ENCODE assay signal across 28 mouse cellular contexts in the genomic region with DNA sequence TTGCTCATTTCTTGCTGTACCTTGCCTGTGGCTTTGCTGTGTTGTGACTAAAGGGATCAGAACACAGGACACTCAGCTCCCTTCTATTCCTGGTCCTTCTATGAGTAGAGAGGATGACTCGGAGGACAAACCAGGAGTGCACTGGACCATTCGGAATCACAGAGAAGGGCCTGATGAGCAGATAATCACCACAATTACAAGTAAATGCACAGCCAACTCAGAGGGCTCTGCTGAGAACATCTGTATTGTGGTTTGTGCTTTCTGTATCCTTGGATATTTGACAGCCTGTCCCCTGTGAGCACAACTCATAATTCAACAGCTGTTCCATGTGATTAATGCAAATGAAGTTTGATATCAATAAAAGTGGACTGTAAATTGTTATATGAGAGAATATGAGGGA. TPM values are rescaled to one million over a fixed set of nuclear protein-coding genes. Genes with fewer than 3 reads are reported as not detected.
"Had no signal": no experiment of that assay in that cellular context is flagged by ENCODE, and none has a peak within 500 bp of the region (broad histone marks: within the 10 kb centered on the region; RNA-seq: fewer than 3 reads in every experiment).

No protein-coding gene starts in this region.

- H3K27ac ChIP-seq: embryonic facial prominence, embryonic 10.5 days; embryonic facial prominence, embryonic 12.5 days; embryonic facial prominence, embryonic 13.5 days; embryonic facial prominence, embryonic 15.5 days; forebrain, embryonic 10.5 days; forebrain, embryonic 12.5 days; forebrain, embryonic 13.5 days; forebrain, embryonic 15.5 days; gastrocnemius, adult 2 months; heart, adult 2 months had no signal

- H3K9me3 ChIP-seq: embryonic facial prominence, embryonic 10.5 days; embryonic facial prominence, embryonic 12.5 days; embryonic facial prominence, embryonic 13.5 days; embryonic facial prominence, embryonic 15.5 days; forebrain, embryonic 10.5 days; forebrain, embryonic 12.5 days; forebrain, embryonic 13.5 days; forebrain, embryonic 15.5 days had no signal

- H3K4me2 ChIP-seq: embryonic facial prominence, embryonic 12.5 days; embryonic facial prominence, embryonic 13.5 days; embryonic facial prominence, embryonic 15.5 days; forebrain, embryonic 12.5 days; forebrain, embryonic 13.5 days; forebrain, embryonic 15.5 days had no signal

- H3K4me1 ChIP-seq: embryonic facial prominence, embryonic 10.5 days; embryonic facial prominence, embryonic 12.5 days; embryonic facial prominence, embryonic 13.5 days; embryonic facial prominence, embryonic 15.5 days; forebrain, embryonic 10.5 days; forebrain, embryonic 12.5 days; forebrain, embryonic 13.5 days; forebrain, embryonic 15.5 days had no signal

- H3K36me3 ChIP-seq: embryonic facial prominence, embryonic 10.5 days; embryonic facial prominence, embryonic 12.5 days; embryonic facial prominence, embryonic 13.5 days; embryonic facial prominence, embryonic 15.5 days; forebrain, embryonic 10.5 days; forebrain, embryonic 12.5 days; forebrain, embryonic 15.5 days had no signal

- DNase-seq: cerebellum, adult 8-10 months; cerebellum, adult 9-10 months; cerebellum, adult 9-11 months; cerebellum, postnatal 10 days; cerebellum, postnatal 14 days; cerebellum, postnatal 25 days; cerebellum, postnatal 36 days; embryo, embryonic 11 days; forebrain, postnatal 0 days; gastrocnemius, adult 2 months; gastrocnemius, postnatal 10 days; gastrocnemius, postnatal 14 days; gastrocnemius, postnatal 25 days; gastrocnemius, postnatal 36 days; heart, adult 18-20 months; heart, adult 2 months had no signal

- H3K27me3 ChIP-seq: embryonic facial prominence, embryonic 12.5 days; embryonic facial prominence, embryonic 13.5 days; embryonic facial prominence, embryonic 15.5 days; forebrain, embryonic 12.5 days; forebrain, embryonic 13.5 days; forebrain, embryonic 15.5 days had no signal

- H3K4me3 ChIP-seq: embryonic facial prominence, embryonic 10.5 days; embryonic facial prominence, embryonic 12.5 days; embryonic facial prominence, embryonic 13.5 days; embryonic facial prominence, embryonic 15.5 days; erythroblast, embryonic 14.5 days; forebrain, embryonic 10.5 days; forebrain, embryonic 12.5 days; forebrain, embryonic 13.5 days; forebrain, embryonic 15.5 days; gastrocnemius, adult 2 months; heart, adult 2 months had no signal

RNA-seq across cellular contexts. Expression of a gene that starts 11.0 kb away (rescaled TPM):
- total RNA-seq: common myeloid progenitor, adult 5-6 weeks; gastrocnemius, adult 18-20 months; gastrocnemius, adult 2 months; gastrocnemius, postnatal 14 days; gastrocnemius, postnatal 25 days; gastrocnemius, postnatal 36 days; granulocyte monocyte progenitor cell, adult 5-6 weeks; heart, adult 18-20 months had no signal
- polyA plus RNA-seq: erythroblast, embryonic 14.5 days had no signal
